ENCODE assay signal across 21 mouse cellular contexts in the genomic region with DNA sequence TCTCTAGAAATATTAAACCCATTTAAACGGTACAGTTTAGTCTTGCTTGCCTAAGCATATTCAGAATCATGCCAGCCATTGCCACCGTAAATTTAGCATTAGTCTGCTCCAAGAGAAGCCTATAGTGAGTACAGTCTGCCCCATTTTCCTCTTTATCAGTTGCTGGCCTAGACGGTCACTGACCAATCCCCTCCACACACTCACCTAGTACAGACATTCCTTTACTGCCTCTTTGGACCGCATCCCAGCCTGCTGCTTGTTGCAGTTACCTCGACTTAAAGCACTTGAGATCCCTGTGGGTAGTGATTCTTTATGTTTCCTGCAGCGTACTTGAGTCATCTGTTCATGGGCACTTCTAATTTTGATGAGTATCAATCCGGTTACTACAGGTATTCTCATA. TPM values are rescaled to one million over a fixed set of nuclear protein-coding genes. Genes with fewer than 3 reads are reported as not detected.
"Had no signal": no experiment of that assay in that cellular context is flagged by ENCODE, and none has a peak within 500 bp of the region (broad histone marks: within the 10 kb centered on the region; RNA-seq: fewer than 3 reads in every experiment).

No protein-coding gene starts in this region.

- ATAC-seq: lung, postnatal 0 days; midbrain, embryonic 13.5 days; midbrain, embryonic 15.5 days had no signal

- H3K9ac ChIP-seq: lung, embryonic 15.5 days; midbrain, embryonic 13.5 days; midbrain, embryonic 15.5 days; neural tube, embryonic 12.5 days; stomach, embryonic 15.5 days had no signal

- H3K4me3 ChIP-seq: lung, embryonic 15.5 days; megakaryocyte, embryonic 14.5 days; midbrain, embryonic 13.5 days; midbrain, embryonic 15.5 days; neural tube, embryonic 12.5 days; stomach, embryonic 15.5 days had no signal

- H3K4me1 ChIP-seq: lung, embryonic 15.5 days; megakaryocyte, embryonic 14.5 days; midbrain, embryonic 13.5 days; midbrain, embryonic 15.5 days; neural tube, embryonic 12.5 days; stomach, embryonic 15.5 days had no signal

- H3K9me3 ChIP-seq: lung, embryonic 15.5 days; megakaryocyte, embryonic 14.5 days; midbrain, embryonic 13.5 days; midbrain, embryonic 15.5 days; neural tube, embryonic 12.5 days; stomach, embryonic 15.5 days had no signal

- H3K27me3 ChIP-seq: lung, embryonic 15.5 days; midbrain, embryonic 13.5 days; midbrain, embryonic 15.5 days; neural tube, embryonic 12.5 days; stomach, embryonic 15.5 days had no signal

- H3K4me2 ChIP-seq: lung, embryonic 15.5 days; midbrain, embryonic 11.5 days; midbrain, embryonic 13.5 days; midbrain, embryonic 15.5 days; neural tube, embryonic 12.5 days; stomach, embryonic 15.5 days had no signal

- H3K27ac ChIP-seq: lung, embryonic 15.5 days; macrophage; midbrain, embryonic 13.5 days; midbrain, embryonic 15.5 days; neural tube, embryonic 12.5 days; stomach, embryonic 15.5 days; stomach, postnatal 0 days had no signal

- DNase-seq: lung, postnatal 14 days; lung, postnatal 36 days; right cerebral cortex, postnatal 14 days; thymus, adult 2 months; thymus, postnatal 25 days; thymus, postnatal 4 days had no signal

- H3K36me3 ChIP-seq: lung, embryonic 15.5 days; midbrain, embryonic 13.5 days; midbrain, embryonic 15.5 days; neural tube, embryonic 12.5 days; stomach, embryonic 15.5 days had no signal

RNA-seq across cellular contexts. Expression of a gene that starts 23.6 kb away (rescaled TPM):
- total RNA-seq: megakaryocyte progenitor cell, adult 5-6 weeks; monocyte, adult 5-6 weeks had no signal

RNA-seq across cellular contexts. Expression of a gene that starts 24.0 kb away (rescaled TPM):
- total RNA-seq: megakaryocyte progenitor cell, adult 5-6 weeks; midbrain, postnatal 0 days; monocyte, adult 5-6 weeks; neutrophil, adult 5-6 weeks had no signal
- polyA plus RNA-seq: macrophage; midbrain, embryonic 11.5 days; midbrain, embryonic 13.5 days; midbrain, embryonic 15.5 days; midbrain, postnatal 0 days; neural tube, embryonic 12.5 days; spleen, adult 2 months; thymus, adult 2 months had no signal

RNA-seq across cellular contexts. Expression of a gene that starts 51.7 kb away (rescaled TPM):
- total RNA-seq: megakaryocyte progenitor cell, adult 5-6 weeks; monocyte, adult 5-6 weeks; neutrophil, adult 5-6 weeks had no signal
- polyA plus RNA-seq: macrophage; midbrain, embryonic 11.5 days had no signal
